Mouse (Mus musculus) kidney, adult 2 months (tissue): ENCODE results near the gene Tatdn3. TPM values are rescaled to one million over a fixed set of nuclear protein-coding genes. Genes with fewer than 3 reads are reported as not detected.

Experiments
- DNase-seq: peaks from one replicate; pipeline ENCODE4 v3.0.0; 2021
- H3K27ac ChIP-seq: fragments of 200-500 bp; 2 replicates; pipeline ENCODE4 v1.5.1; 2012; ENCODE audit warnings: low read depth, low read length, control low read depth, inconsistent platforms; ENCODE audit not compliant: insufficient read depth
- H3K27me3 ChIP-seq: fragments of 200-500 bp; replicated peaks from 2 replicates; pipeline ENCODE4 v1.6.1; 2012; ENCODE audit warnings: mild to moderate bottlenecking, moderate library complexity, low read length, inconsistent platforms; ENCODE audit not compliant: control insufficient read depth, insufficient read depth
- H3K36me3 ChIP-seq: fragments of 200-500 bp; 2 replicates; pipeline ENCODE4 v1.6.1; 2012; ENCODE audit warnings: mild to moderate bottlenecking, moderate library complexity, low read length, inconsistent platforms; ENCODE audit not compliant: control insufficient read depth, insufficient read depth
- H3K4me1 ChIP-seq: fragments of 200-500 bp; 2 replicates; pipeline ENCODE4 v1.6.1; 2011; ENCODE audit warnings: low read length; ENCODE audit not compliant: control insufficient read depth, insufficient read depth
- H3K4me3 ChIP-seq: fragments of 200-500 bp; 2 replicates; pipeline ENCODE4 v1.5.1; 2011; ENCODE audit warnings: mild to moderate bottlenecking, low read depth, low read length, control low read depth; ENCODE audit not compliant: insufficient read depth
- CTCF ChIP-seq: fragments of 200-500 bp; conservative IDR thresholded peaks from 2 replicates; pipeline ENCODE4 v1.5.1; 2011; ENCODE audit warnings: low read depth, mild to moderate bottlenecking, control low read depth, low read length, moderate library complexity, mixed read lengths; ENCODE audit not compliant: insufficient read depth, insufficient read length
- POLR2A ChIP-seq: fragments of 200-500 bp; IDR thresholded peaks from one replicate; pipeline ENCODE4 v1.6.1; 2011; ENCODE audit warnings: low read depth, low read length, control low read depth
- WGBS: fragments of 180-500 bp; shearing (Covaris S2); methylation state at CpG from one replicate; pipeline ENCODE4 v1.1.7; 2018; 5-methylcytosine and 5-hydroxymethylcytosine counted together
- polyA plus RNA-seq: library from polyadenylated mRNA; depleted of rRNA; stranded (reverse); fragments of >200 nt; gene quantifications from 2 replicates; pipeline ENCODE4 v1.2.3, GENCODE M21; 2012

The Tatdn3 gene
- polyA plus RNA-seq, 1 experiment: 10.4 TPM

GRCm38 (mm10) chr1:191075199-191075883, 12.6 kb upstream of the Tatdn3 start:
- WGBS: 37% methylated on average over 10 of the region's 10 CpGs
- peak; percentile 82 for DNase-seq
- H3K27ac ChIP-seq: peak overlapping the region; percentile 95
- H3K36me3 ChIP-seq: no peaks in the 10 kb centered on the region
- H3K4me3 ChIP-seq: peak overlapping the region; percentile 29; the same call in 1 of the 2 replicates
- H3K27me3 ChIP-seq: no peaks in the 10 kb centered on the region
- TF ChIP-seq CTCF (peak; percentile 86), POLR2A (no peak)
- H3K4me1 ChIP-seq: peaks cover 10% of the 10 kb centered on the region; the same call in 1 of the 2 replicates

GRCm38 (mm10) chr1:191073486-191073885, 10.8 kb upstream of the Tatdn3 start:
- Histone ChIP-seq H3K4me3 (no peak overlapping the region), H3K36me3 (no peaks in the 10 kb centered on the region), H3K4me1 (peaks cover 10% of the 10 kb centered on the region; the same call in 1 of the 2 replicates), H3K27ac (no peak overlapping the region), H3K27me3 (no peaks in the 10 kb centered on the region)
- 73% methylated on average over 4 of the region's 4 CpGs for WGBS
- no peak for DNase-seq
- TF ChIP-seq CTCF (no peak), POLR2A (no peak)

GRCm38 (mm10) chr1:191073001-191073400, 10.3 kb upstream of the Tatdn3 start:
- no peaks in the 10 kb centered on the region for H3K27me3 ChIP-seq
- 4% methylated on average over 6 of the region's 6 CpGs for WGBS
- H3K4me3 ChIP-seq: no peak overlapping the region
- no peak for TF ChIP-seq CTCF
- no peak for TF ChIP-seq POLR2A
- H3K4me1 ChIP-seq: peaks cover 10% of the 10 kb centered on the region; the same call in 1 of the 2 replicates
- H3K36me3 ChIP-seq: no peaks in the 10 kb centered on the region
- H3K27ac ChIP-seq: peak overlapping the region; percentile 47
- peak; percentile 95 for DNase-seq

DNA sequence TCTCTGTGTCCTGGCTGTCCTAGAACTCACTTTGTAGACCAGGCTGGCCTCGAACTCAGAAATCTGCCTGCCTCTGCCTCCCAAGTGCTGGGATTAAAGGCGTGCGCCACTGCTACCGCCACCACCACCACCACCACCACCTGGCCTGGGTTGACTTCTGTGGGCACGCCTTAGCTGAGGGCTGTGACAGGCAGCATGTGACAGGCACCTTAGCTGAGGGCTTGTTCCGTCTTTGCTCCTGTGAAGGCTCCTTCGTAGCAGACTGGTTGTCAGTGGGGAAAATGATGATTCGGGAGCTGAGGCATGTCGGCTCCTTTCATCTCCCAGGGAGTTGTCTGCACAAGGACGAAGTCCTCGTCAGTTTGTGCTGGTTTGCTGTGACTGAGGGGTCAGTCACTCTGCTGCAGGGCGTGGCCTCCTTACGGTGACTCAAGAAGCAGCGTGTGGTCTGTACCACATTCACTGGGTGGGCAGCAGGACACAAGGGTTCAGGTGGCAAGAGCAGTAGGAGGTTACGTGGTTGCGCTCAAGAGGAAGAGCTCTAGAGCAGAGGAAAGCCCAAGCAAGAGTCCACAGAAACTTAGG, 9.7 kb upstream of the Tatdn3 start:
- no peak overlapping the region for H3K4me3 ChIP-seq
- peak; percentile 45 for DNase-seq
- H3K27ac ChIP-seq: peak overlapping the region; percentile 47
- WGBS: 63% methylated on average over 16 of the region's 16 CpGs
- H3K4me1 ChIP-seq: peaks cover 10% of the 10 kb centered on the region; the same call in 1 of the 2 replicates
- no peaks in the 10 kb centered on the region for H3K36me3 ChIP-seq
- H3K27me3 ChIP-seq: no peaks in the 10 kb centered on the region
- TF ChIP-seq POLR2A (no peak), CTCF (no peak)

GRCm38 (mm10) chr1:191071613-191072012, 8.9 kb upstream of the Tatdn3 start:
- peak; percentile 33 for DNase-seq
- TF ChIP-seq CTCF (no peak), POLR2A (no peak)
- Histone ChIP-seq H3K27me3 (no peaks in the 10 kb centered on the region), H3K4me1 (peaks cover 10% of the 10 kb centered on the region; the same call in 1 of the 2 replicates), H3K4me3 (no peak overlapping the region), H3K27ac (no peak overlapping the region), H3K36me3 (no peaks in the 10 kb centered on the region)
- 69% methylated on average over 6 of the region's 6 CpGs for WGBS

DNA sequence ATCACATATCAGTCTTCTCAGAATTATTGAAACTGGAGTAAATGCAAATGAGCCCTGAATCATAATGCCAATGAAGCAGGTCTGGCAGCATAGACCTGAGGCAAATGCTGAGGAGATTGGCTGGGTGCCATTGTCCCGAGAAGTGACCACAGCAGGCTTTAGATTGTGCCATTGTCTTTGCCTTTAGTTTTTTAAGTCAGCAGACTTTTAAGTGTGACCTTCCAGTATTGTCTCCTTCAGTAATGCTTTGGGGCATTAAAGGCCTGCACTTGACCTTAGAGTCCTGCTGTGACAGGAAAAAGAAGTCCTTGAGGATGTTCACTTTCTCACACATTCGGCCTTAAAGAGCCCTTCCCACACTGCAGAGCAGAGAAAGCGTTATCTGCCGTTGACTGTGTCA, 7.5 kb upstream of the Tatdn3 start:
- Histone ChIP-seq H3K27ac (no peak overlapping the region), H3K4me3 (no peak overlapping the region), H3K36me3 (no peaks in the 10 kb centered on the region), H3K4me1 (peaks cover 10% of the 10 kb centered on the region; the same call in 1 of the 2 replicates), H3K27me3 (no peaks in the 10 kb centered on the region)
- DNase-seq: no peak
- 89% methylated on average over 4 of the region's 4 CpGs for WGBS
- TF ChIP-seq CTCF: no peak
- no peak for TF ChIP-seq POLR2A

DNA sequence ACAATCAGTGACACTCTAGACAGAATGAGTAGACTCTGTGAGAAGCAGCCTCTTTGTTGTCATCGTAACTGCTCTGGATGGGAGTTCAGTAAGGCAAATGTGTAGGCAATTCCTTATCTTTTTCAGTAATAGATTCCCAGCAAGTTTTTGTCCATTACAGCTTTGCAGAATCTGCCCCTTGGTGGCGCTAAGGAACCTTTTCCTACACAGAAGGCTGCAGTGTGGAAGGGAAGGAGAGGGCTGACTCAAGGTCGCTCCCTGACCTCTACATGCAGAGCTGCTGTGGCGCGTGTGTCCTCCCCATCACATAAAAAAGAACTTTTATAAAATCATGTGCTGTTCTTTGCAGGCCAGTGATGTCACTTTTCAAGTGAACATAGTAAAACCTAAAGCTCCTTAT, 5.6 kb upstream of the Tatdn3 start:
- no peaks in the 10 kb centered on the region for H3K27me3 ChIP-seq
- no peaks in the 10 kb centered on the region for H3K36me3 ChIP-seq
- H3K4me3 ChIP-seq: no peak overlapping the region
- 69% methylated on average over 5 of the region's 5 CpGs for WGBS
- no peak overlapping the region for H3K27ac ChIP-seq
- no peak for DNase-seq
- H3K4me1 ChIP-seq: peaks cover 10% of the 10 kb centered on the region; the same call in 1 of the 2 replicates
- TF ChIP-seq CTCF (peak; percentile 34), POLR2A (no peak)
